9 mouse cellular contexts compared by ENCODE assay signal in the genomic region with DNA sequence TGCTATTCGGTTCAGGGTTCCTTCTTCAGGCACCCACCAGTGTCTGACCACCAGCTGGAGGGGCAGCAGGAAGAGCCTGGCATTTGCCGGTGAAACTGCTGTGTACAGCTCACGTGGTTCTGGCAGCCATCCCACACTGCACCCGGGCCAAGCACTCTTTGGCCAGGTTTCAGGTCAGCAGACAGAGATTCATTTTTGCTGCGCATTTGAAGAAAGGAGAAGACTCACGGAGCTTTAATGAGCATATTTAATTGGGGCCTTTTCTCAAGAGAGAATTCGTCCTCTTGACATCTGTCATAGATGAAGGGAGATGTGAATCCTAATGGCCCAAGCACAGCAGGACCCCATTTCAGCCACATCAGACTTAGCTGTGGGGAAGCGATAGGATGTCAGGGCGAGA.
A peak's percentile ranks its signal among the peaks of the same experiment; 100 is the strongest.
DNase-seq lines count a peak whose midpoint lies in the region; ATAC-seq lines count a peak whose summit lies in the region.
"Had no signal": no experiment of that assay in that cellular context is flagged by ENCODE, and none has a peak within 500 bp of the region (broad histone marks: within the 10 kb centered on the region; RNA-seq: fewer than 3 reads in every experiment).

No protein-coding gene starts in this region.

- H3K4me2 ChIP-seq in kidney, embryonic 15.5 days: no peak overlapping the region

- 87% methylated on average over 9 of the region's 9 CpGs for WGBS in kidney, embryonic 15.5 days

- no peaks in the 10 kb centered on the region for H3K4me1 ChIP-seq in kidney, embryonic 15.5 days

- peak; percentile 67 for DNase-seq in kidney, adult 11 months
- peak; percentile 94 for DNase-seq in Muller cell, postnatal 12 days (ENCODE audit: inconsistent ontology term)
- peak; percentile 94 for DNase-seq in brain, adult 2 months (ENCODE audit: low read depth, low spot score)
- DNase-seq in heart, postnatal 4 days: peak; percentile 81
- DNase-seq in retina, postnatal 7 days (ENCODE audit: low read depth, low spot score): peak; percentile 19
- DNase-seq in left cerebral cortex, adult 8-10 months (ENCODE audit: low spot score in 2 of 2): no peak

- no peak overlapping the region for H3K4me3 ChIP-seq in kidney, embryonic 15.5 days (replicated peaks)

- no peak for ATAC-seq in kidney, embryonic 15.5 days (replicated peaks; ENCODE audit: low FRiP score)
- no peak for ATAC-seq in monocyte, adult 5-6 weeks (replicated peaks; ENCODE audit: insufficient number of reproducible peaks, low FRiP score, low TSS enrichment, poor library complexity, severe bottlenecking)
- ATAC-seq: Patski had no signal

- no peaks in the 10 kb centered on the region for H3K9me3 ChIP-seq in kidney, embryonic 15.5 days (replicated peaks)

- H3K27ac ChIP-seq in kidney, embryonic 15.5 days: no peak overlapping the region

- H3K27me3 ChIP-seq in kidney, embryonic 15.5 days: no peaks in the 10 kb centered on the region

- H3K36me3 ChIP-seq in kidney, embryonic 15.5 days: no peaks in the 10 kb centered on the region

- H3K9ac ChIP-seq in kidney, embryonic 15.5 days: no peak overlapping the region

Comparison
In these comparisons a context has a peak if more than half of its experiments do, and no peak if none do; other contexts are left out.
1. DNase-seq: peak in kidney, adult 11 months (single experiment), Muller cell, postnatal 12 days (single experiment), brain, adult 2 months (single experiment), heart, postnatal 4 days (single experiment) and retina, postnatal 7 days (single experiment); none in left cerebral cortex, adult 8-10 months (0 of 2).